Mouse (Mus musculus): ENCODE data around the gene Eva1c.

DNA sequence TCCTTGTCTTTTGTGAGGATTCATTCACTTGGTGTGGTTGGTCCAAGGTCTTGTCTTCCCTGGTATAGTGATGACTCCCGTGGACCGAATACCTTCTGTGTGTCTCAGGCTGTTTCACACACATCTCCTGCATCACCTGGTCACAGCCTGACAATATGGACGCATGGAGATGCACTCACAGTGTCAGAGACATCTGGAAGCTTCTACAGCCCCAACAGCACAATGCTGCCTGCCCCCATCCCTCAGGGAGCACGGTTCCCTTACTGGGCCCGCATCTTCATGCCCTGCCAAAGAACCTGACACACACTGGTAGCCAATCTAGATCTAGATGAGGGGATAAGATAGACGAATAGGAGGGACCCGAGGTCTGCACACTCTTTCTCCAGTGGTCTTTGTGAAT lies 2.6 kb downstream of the Eva1c start:
- TF ChIP-seq CTCF (IDR thresholded peaks at IDR 0.05; ENCODE audit: control insufficient read depth, insufficient read depth, low read length) (no peak), POLR2A (IDR thresholded peaks at IDR 0.05; ENCODE audit: borderline replicate concordance, control insufficient read depth, low read depth, low read length) (no peak)
